Mouse (Mus musculus): ENCODE measurements around the gene Fbxw11.
"Not testable (repeated sequence)": the region's sequence is repeated elsewhere in the genome, so short reads cannot be mapped to it uniquely, and the experiment has no call there.

Fbxw11 gene

GRCm38 (mm10) chr11:32642249-32642876 lies at the start of gene Fbxw11:
Gene Fbxw11, plus strand, starts transcription at chr11:32642724.
- peak; percentile 95 for DNase-seq

- no peak for DNase-seq
Observed at GRCm38 (mm10) chr11:32593081-32593480, 49.4 kb upstream of the Fbxw11 start.

GRCm38 (mm10) chr11:32594122-32594521 lies 48.4 kb upstream of the Fbxw11 start:
- no peak for DNase-seq

- no peak for DNase-seq
Observed at GRCm38 (mm10) chr11:32600371-32600770, 42.2 kb upstream of the Fbxw11 start.

GRCm38 (mm10) chr11:32601528-32602323 lies 40.8 kb upstream of the Fbxw11 start:
- DNase-seq, result no peak

- no peak for DNase-seq
Observed at GRCm38 (mm10) chr11:32604663-32605062, 37.9 kb upstream of the Fbxw11 start.

- DNase-seq, result no peak
Observed at GRCm38 (mm10) chr11:32605131-32605860, 37.2 kb upstream of the Fbxw11 start.

GRCm38 (mm10) chr11:32605907-32606306 lies 36.6 kb upstream of the Fbxw11 start:
- DNase-seq, result no peak

GRCm38 (mm10) chr11:32607319-32607718 lies 35.2 kb upstream of the Fbxw11 start:
- DNase-seq, result no peak

GRCm38 (mm10) chr11:32610616-32611015 lies 31.9 kb upstream of the Fbxw11 start:
- no peak for DNase-seq

- no peak for DNase-seq
Observed at GRCm38 (mm10) chr11:32612304-32612703, 30.2 kb upstream of the Fbxw11 start.

- DNase-seq, result no peak
Observed at GRCm38 (mm10) chr11:32614463-32614862, 28.1 kb upstream of the Fbxw11 start.

GRCm38 (mm10) chr11:32615561-32615960 lies 27.0 kb upstream of the Fbxw11 start:
- DNase-seq, result no peak

- DNase-seq, result no peak
Observed at GRCm38 (mm10) chr11:32616091-32616490, 26.4 kb upstream of the Fbxw11 start.

GRCm38 (mm10) chr11:32618036-32618435 lies 24.5 kb upstream of the Fbxw11 start:
- DNase-seq, result no peak

- not testable (repeated sequence) for DNase-seq
Observed at GRCm38 (mm10) chr11:32618641-32619040, 23.9 kb upstream of the Fbxw11 start.

- no peak for DNase-seq
Observed at GRCm38 (mm10) chr11:32619257-32619816, 23.2 kb upstream of the Fbxw11 start.

- DNase-seq, result no peak
Observed at GRCm38 (mm10) chr11:32619866-32620456, 22.6 kb upstream of the Fbxw11 start.

GRCm38 (mm10) chr11:32621831-32622478 lies 20.6 kb upstream of the Fbxw11 start:
- DNase-seq, result peak; percentile 96

- DNase-seq, result no peak
Observed at GRCm38 (mm10) chr11:32622479-32623190, 19.9 kb upstream of the Fbxw11 start.

GRCm38 (mm10) chr11:32623236-32623635 lies 19.3 kb upstream of the Fbxw11 start:
- DNase-seq, result peak; percentile 95

- DNase-seq, result no peak
Observed at GRCm38 (mm10) chr11:32623912-32624311, 18.6 kb upstream of the Fbxw11 start.
